Mouse (Mus musculus): Measurements from ENCODE around the gene Spsb1. TPM values are rescaled to one million over a fixed set of nuclear protein-coding genes. Genes with fewer than 3 reads are reported as not detected.

The Spsb1 gene
- polyA plus RNA-seq, 1 experiment from 2014 or later = 6.8 TPM

- Histone ChIP-seq H3K36me3 (no peaks in the 10 kb centered on the region), H3K27me3 (peaks cover 22% of the 10 kb centered on the region), H3K27ac (replicated peaks) (no peak overlapping the region), H3K4me1 (peaks cover 2% of the 10 kb centered on the region), H3K9me3 (no peaks in the 10 kb centered on the region), H3K4me2 (replicated peaks) (no peak overlapping the region), H3K9ac (replicated peaks) (no peak overlapping the region), H3K4me3 (no peak overlapping the region)
- WGBS = 86% methylated on average over 7 of the region's 7 CpGs
- ATAC-seq (replicated peaks) = no peak
These were observed 5.5 kb upstream of the Spsb1 start for GRCm38 (mm10) chr4:149960391-149960790.

DNA sequence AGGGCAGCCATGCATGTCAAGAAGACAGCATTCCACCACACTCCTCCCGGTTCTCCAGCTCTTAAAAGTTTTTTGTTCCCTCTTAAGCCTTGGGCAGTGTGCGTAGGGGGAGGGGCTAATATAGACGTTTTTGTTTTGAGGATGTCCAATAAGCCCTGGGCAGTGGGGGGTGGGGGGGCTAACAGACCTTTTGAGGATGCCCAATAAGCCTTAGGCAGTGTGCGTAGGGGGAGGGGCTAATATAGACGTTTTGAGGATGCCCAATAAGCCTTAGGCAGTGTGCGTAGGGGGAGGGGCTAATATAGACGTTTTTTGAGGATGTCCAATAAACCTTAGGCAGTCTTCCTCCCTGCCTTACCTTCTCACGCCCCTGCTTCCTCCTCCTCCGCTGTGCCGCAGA, 5.0 kb upstream of the Spsb1 start:
- peaks cover 8% of the 10 kb centered on the region for H3K4me1 ChIP-seq
- no peaks in the 10 kb centered on the region for H3K36me3 ChIP-seq
- no peak overlapping the region for H3K9ac ChIP-seq (replicated peaks)
- no peak overlapping the region for H3K4me2 ChIP-seq (replicated peaks)
- no peak overlapping the region for H3K27ac ChIP-seq (replicated peaks)
- peaks cover 25% of the 10 kb centered on the region for H3K27me3 ChIP-seq
- H3K4me3 ChIP-seq = no peak overlapping the region
- WGBS = 44% methylated on average over 10 of the region's 10 CpGs
- ATAC-seq (replicated peaks) = no peak
- no peaks in the 10 kb centered on the region for H3K9me3 ChIP-seq

DNA sequence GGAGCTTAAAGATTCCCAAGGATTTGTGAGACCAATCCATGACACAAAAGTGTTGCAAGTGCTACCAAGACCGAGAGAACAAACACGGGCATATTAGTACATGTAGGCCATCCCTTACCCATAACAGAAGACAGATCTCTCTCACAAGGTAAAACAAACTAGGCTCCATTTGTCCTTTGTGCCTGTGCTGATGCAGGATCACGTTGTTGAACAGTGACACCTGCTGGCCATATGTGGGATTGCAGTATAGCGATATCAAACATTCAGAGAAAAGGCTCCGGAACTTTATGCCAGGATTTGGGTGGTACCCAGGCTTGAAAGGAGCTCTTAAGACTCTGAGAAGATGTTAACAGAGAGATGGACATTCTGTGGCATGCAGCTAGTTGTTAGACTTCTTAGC, 3.7 kb upstream of the Spsb1 start:
- H3K9me3 ChIP-seq = no peaks in the 10 kb centered on the region
- no peak for ATAC-seq (replicated peaks)
- no peak overlapping the region for H3K9ac ChIP-seq (replicated peaks)
- no peaks in the 10 kb centered on the region for H3K36me3 ChIP-seq
- peaks cover 13% of the 10 kb centered on the region for H3K4me1 ChIP-seq
- 4% methylated on average over 5 of the region's 5 CpGs for WGBS
- peaks cover 25% of the 10 kb centered on the region for H3K27me3 ChIP-seq
- no peak overlapping the region for H3K27ac ChIP-seq (replicated peaks)
- no peak overlapping the region for H3K4me3 ChIP-seq
- no peak overlapping the region for H3K4me2 ChIP-seq (replicated peaks)

DNA sequence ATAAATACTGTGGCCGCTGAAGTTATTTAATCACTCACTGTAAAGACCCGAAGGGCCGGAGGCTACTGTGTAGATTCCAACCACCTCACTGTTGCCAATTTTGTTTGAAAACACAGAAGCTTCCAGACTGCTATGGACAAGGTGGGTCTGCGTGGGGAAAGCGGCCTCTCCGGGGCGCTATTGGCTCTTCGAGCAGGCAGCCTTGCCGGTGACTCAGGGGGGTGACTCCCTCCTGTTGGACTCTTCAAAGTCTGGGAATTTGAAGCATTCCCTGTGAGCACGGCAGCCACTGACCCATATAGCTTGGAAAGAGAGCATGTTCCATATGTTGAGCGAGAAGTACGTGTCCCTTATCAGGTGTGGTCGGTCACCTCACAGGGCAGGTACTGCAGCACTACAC, 1.2 kb upstream of the Spsb1 start:
- Histone ChIP-seq H3K27ac (replicated peaks) (no peak overlapping the region), H3K9me3 (no peaks in the 10 kb centered on the region), H3K4me1 (peaks cover 31% of the 10 kb centered on the region), H3K4me3 (no peak overlapping the region), H3K4me2 (replicated peaks) (no peak overlapping the region), H3K27me3 (peaks cover 28% of the 10 kb centered on the region), H3K9ac (replicated peaks) (no peak overlapping the region), H3K36me3 (no peaks in the 10 kb centered on the region)
- ATAC-seq (replicated peaks) = no peak
- 46% methylated on average over 13 of the region's 13 CpGs for WGBS

GRCm38 (mm10) chr4:149955631-149956030, 788 bp upstream of the Spsb1 start:
- Histone ChIP-seq H3K4me2 (replicated peaks) (peak overlapping the region; percentile 93), H3K36me3 (no peaks in the 10 kb centered on the region), H3K9ac (replicated peaks) (no peak overlapping the region), H3K9me3 (no peaks in the 10 kb centered on the region), H3K4me1 (peaks cover 31% of the 10 kb centered on the region), H3K27me3 (peaks cover 28% of the 10 kb centered on the region), H3K4me3 (peak overlapping the region; percentile 54; the same call in 1 of the 2 replicates), H3K27ac (replicated peaks) (no peak overlapping the region)
- WGBS = 16% methylated on average over 15 of the region's 15 CpGs
- no peak for ATAC-seq (replicated peaks)

GRCm38 (mm10) chr4:149953621-149954481, 992 bp downstream of the Spsb1 start:
- peak overlapping the region; percentile 54 for H3K4me3 ChIP-seq
- H3K4me1 ChIP-seq = peaks cover 35% of the 10 kb centered on the region
- 4% methylated on average over 32 of the region's 32 CpGs for WGBS
- peak overlapping the region; percentile 93 for H3K4me2 ChIP-seq (replicated peaks)
- no peaks in the 10 kb centered on the region for H3K36me3 ChIP-seq
- ATAC-seq (replicated peaks) = peak; percentile 12; the same call in 1 of the 2 replicates
- H3K9me3 ChIP-seq = no peaks in the 10 kb centered on the region
- H3K9ac ChIP-seq (replicated peaks) = peak overlapping the region; percentile 52
- peaks cover 28% of the 10 kb centered on the region for H3K27me3 ChIP-seq
- no peak overlapping the region for H3K27ac ChIP-seq (replicated peaks)

GRCm38 (mm10) chr4:149952201-149952600, 2.6 kb downstream of the Spsb1 start:
- H3K36me3 ChIP-seq = no peaks in the 10 kb centered on the region
- no peak overlapping the region for H3K27ac ChIP-seq (replicated peaks)
- no peak overlapping the region for H3K4me3 ChIP-seq
- WGBS = 57% methylated on average over 9 of the region's 9 CpGs
- no peak overlapping the region for H3K4me2 ChIP-seq (replicated peaks)
- H3K9me3 ChIP-seq = no peaks in the 10 kb centered on the region
- peaks cover 24% of the 10 kb centered on the region for H3K27me3 ChIP-seq
- peaks cover 35% of the 10 kb centered on the region for H3K4me1 ChIP-seq
- no peak for ATAC-seq (replicated peaks)
- H3K9ac ChIP-seq (replicated peaks) = no peak overlapping the region

- Histone ChIP-seq H3K27me3 (peaks cover 14% of the 10 kb centered on the region), H3K4me3 (no peak overlapping the region), H3K4me1 (peaks cover 35% of the 10 kb centered on the region), H3K4me2 (replicated peaks) (no peak overlapping the region), H3K9me3 (no peaks in the 10 kb centered on the region), H3K27ac (replicated peaks) (no peak overlapping the region), H3K36me3 (no peaks in the 10 kb centered on the region), H3K9ac (replicated peaks) (no peak overlapping the region)
- no peak for ATAC-seq (replicated peaks)
- WGBS = 91% methylated on average over 13 of the region's 13 CpGs
These were observed 3.6 kb downstream of the Spsb1 start for GRCm38 (mm10) chr4:149951201-149951600.

DNA sequence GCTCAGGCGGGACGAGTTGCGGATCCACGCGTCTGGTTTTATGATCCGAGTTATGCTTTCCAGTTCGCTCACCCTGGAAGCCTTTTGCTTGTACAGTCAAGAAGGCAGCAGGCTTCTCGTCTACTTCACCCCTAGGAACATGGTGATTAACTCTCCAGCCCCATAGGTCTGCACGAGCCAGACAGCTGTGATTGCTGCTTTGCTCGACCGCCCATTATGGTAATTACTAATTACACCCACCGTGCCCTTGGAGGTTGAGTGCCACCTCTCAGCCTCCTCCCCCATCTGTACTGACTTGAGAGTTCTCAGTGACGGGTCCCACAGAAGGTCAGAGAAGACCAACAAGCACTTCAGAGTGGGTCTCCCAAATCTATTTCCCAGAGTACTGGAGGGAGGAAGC, 5.2 kb downstream of the Spsb1 start:
- Histone ChIP-seq H3K4me1 (peaks cover 35% of the 10 kb centered on the region), H3K9ac (replicated peaks) (no peak overlapping the region), H3K4me3 (no peak overlapping the region), H3K27ac (replicated peaks) (no peak overlapping the region), H3K4me2 (replicated peaks) (no peak overlapping the region), H3K36me3 (no peaks in the 10 kb centered on the region), H3K27me3 (peaks cover 3% of the 10 kb centered on the region; the same call in 1 of the 2 replicates), H3K9me3 (no peaks in the 10 kb centered on the region)
- WGBS = 64% methylated on average over 13 of the region's 13 CpGs
- ATAC-seq (replicated peaks) = no peak

DNA sequence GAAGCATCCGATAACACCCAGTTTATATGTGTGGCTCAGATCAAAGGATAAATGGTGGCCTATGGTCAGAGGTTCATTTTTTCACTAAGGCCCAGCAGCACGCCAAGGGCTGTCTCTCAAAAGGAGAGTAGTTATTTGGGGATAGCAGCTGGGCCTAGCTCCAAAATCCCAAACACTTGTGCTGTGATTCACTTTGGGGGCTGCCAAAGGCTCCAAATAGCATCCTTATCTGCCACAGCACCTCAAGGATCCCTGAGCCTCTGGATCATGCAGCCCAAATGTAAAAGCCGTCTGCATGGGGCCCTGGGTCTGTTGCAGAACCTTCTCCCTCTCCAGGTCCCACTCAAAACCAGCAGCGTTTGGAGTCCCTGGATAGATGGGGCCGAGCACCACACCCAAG, 6.7 kb downstream of the Spsb1 start:
- Histone ChIP-seq H3K9me3 (no peaks in the 10 kb centered on the region), H3K36me3 (no peaks in the 10 kb centered on the region), H3K4me3 (no peak overlapping the region), H3K9ac (replicated peaks) (no peak overlapping the region), H3K27ac (replicated peaks) (no peak overlapping the region), H3K4me2 (replicated peaks) (no peak overlapping the region), H3K4me1 (peaks cover 35% of the 10 kb centered on the region), H3K27me3 (peaks cover 3% of the 10 kb centered on the region; the same call in 1 of the 2 replicates)
- WGBS = 91% methylated on average over 5 of the region's 5 CpGs
- no peak for ATAC-seq (replicated peaks)

DNA sequence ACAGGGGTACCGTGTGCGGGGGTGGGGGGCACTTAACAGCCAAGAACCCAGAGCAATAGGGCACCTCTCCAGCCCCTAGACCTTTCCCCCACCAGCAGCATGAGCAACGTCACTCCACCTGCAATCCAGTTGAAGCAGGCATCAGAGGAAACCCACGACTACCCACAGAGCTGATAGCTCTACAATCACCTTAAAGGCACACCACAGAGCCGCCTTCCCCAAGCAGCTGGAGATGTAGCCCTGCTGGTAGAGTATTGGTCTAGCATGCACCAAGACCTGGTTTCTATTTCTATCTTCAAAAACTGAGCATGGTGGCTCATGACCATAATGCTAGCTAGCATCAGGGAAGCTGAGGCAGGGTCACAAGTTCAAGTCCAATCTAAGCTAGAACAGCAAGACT, 7.4 kb downstream of the Spsb1 start:
- Histone ChIP-seq H3K36me3 (no peaks in the 10 kb centered on the region), H3K4me1 (peaks cover 32% of the 10 kb centered on the region), H3K9me3 (no peaks in the 10 kb centered on the region), H3K27me3 (no peaks in the 10 kb centered on the region), H3K27ac (replicated peaks) (no peak overlapping the region), H3K4me2 (replicated peaks) (no peak overlapping the region), H3K9ac (replicated peaks) (no peak overlapping the region), H3K4me3 (no peak overlapping the region)
- WGBS = 85% methylated on average over 5 of the region's 5 CpGs
- no peak for ATAC-seq (replicated peaks)

DNA sequence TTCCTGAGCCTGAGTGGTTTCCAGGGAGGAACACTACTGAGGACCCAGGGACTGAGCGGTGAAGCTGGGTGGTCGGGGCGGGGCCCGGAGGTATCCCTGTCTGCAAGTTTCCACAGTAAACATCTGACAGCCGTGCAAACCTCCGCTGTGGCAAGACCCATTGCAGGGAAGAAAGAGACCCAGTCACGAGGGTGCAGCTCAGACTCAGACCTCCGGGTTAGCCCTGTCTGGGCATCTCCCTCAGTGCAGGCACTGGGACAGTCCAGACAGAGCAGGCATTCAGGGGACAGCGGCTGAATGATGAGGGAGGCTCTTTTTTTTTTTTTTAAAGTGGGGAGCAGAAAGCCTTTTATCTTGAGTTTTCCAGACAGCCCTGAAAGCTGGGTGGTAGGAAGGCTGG, 9.6 kb downstream of the Spsb1 start:
- H3K9ac ChIP-seq (replicated peaks) = no peak overlapping the region
- WGBS = 68% methylated on average over 9 of the region's 9 CpGs

GRCm38 (mm10) chr4:149944214-149944613, 10.6 kb downstream of the Spsb1 start:
- Histone ChIP-seq H3K36me3 (no peaks in the 10 kb centered on the region), H3K4me1 (peaks cover 22% of the 10 kb centered on the region), H3K27ac (replicated peaks) (no peak overlapping the region), H3K9me3 (no peaks in the 10 kb centered on the region), H3K4me3 (no peak overlapping the region), H3K27me3 (no peaks in the 10 kb centered on the region), H3K4me2 (replicated peaks) (no peak overlapping the region), H3K9ac (replicated peaks) (no peak overlapping the region)
- WGBS = 32% methylated on average over 12 of the region's 12 CpGs
- ATAC-seq (replicated peaks) = no peak

More for the DNA sequence above, 9.6 kb downstream of the Spsb1 start:
- no peak for ATAC-seq (replicated peaks)
- Histone ChIP-seq H3K27ac (replicated peaks) (no peak overlapping the region), H3K4me3 (no peak overlapping the region), H3K9me3 (no peaks in the 10 kb centered on the region), H3K4me1 (peaks cover 25% of the 10 kb centered on the region), H3K4me2 (replicated peaks) (no peak overlapping the region), H3K27me3 (no peaks in the 10 kb centered on the region), H3K36me3 (no peaks in the 10 kb centered on the region)

All from forebrain, embryonic 15.5 days (tissue).